Mouse (Mus musculus): Measurements from ENCODE around the gene Vmn1r85. TPM values are rescaled to one million over a fixed set of nuclear protein-coding genes. Genes with fewer than 3 reads are reported as not detected.

The Vmn1r85 gene
- polyA plus RNA-seq, 1 experiment from 2014 or later = 0.13 TPM

DNA sequence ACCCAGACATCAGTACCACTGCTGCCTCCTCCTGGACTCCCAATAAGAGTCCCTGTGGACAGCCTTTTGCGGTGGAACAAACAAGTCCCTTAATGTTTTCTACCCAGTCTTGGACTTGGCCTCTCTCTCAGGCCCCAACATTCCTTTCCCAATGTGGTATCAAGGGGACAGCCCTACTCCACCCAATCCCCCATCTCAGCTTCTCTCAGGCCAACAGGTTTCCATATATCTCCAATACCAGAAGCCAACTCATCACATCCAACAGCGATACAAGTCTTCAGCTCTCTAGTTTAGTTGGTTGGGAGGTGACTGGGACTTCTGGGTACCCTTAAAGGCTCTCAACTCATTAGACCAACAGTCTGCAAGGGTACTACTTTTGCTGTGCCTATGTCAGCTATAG is 41.5 kb downstream of the Vmn1r85 start:
- no peaks in the 10 kb centered on the region for H3K27me3 ChIP-seq
- peaks cover 7% of the 10 kb centered on the region; the same call in 1 of the 2 replicates for H3K4me1 ChIP-seq (replicated peaks)
- H3K27ac ChIP-seq (replicated peaks) = 0 out of 2 replicates have a peak overlapping the region, but pooled peaks have one; percentile 96
- H3K9ac ChIP-seq = peak overlapping the region; percentile 54; the same call in 1 of the 2 replicates
- no peaks in the 10 kb centered on the region for H3K36me3 ChIP-seq
- WGBS = 93% methylated on average over 2 of the region's 2 CpGs
- no peaks in the 10 kb centered on the region for H3K9me3 ChIP-seq
- H3K4me2 ChIP-seq = peak overlapping the region; percentile 54
- H3K4me3 ChIP-seq = peak overlapping the region; percentile 69
- ATAC-seq (ENCODE audit: low FRiP score, low read depth) = no peak

DNA sequence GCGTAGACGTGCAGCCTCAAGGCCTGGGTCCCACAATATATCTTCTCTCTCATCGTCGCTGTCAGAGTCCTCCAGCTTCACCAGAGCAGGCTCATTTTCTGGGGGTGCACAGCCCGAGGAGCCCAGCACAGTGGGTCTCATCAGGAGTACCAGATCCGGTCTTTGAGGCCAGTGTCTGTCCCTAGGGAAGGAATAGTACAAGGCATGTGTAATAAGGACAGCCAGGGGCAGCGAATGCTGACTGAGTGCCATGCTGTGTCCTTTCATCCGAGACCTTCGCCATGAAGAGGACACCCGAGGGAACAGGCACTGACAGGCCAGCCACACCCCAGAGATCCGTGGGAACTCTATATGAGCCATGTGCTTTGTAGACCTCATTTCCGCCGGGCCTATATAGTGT is 42.0 kb downstream of the Vmn1r85 start:
- ATAC-seq (ENCODE audit: low FRiP score, low read depth) = no peak
- no peak overlapping the region for H3K27ac ChIP-seq (replicated peaks)
- H3K27me3 ChIP-seq = no peaks in the 10 kb centered on the region
- H3K4me3 ChIP-seq = no peak overlapping the region
- 91% methylated on average over 13 of the region's 13 CpGs for WGBS
- no peak overlapping the region for H3K9ac ChIP-seq
- peaks cover 7% of the 10 kb centered on the region; the same call in 1 of the 2 replicates for H3K4me1 ChIP-seq (replicated peaks)
- no peaks in the 10 kb centered on the region for H3K9me3 ChIP-seq
- H3K36me3 ChIP-seq = no peaks in the 10 kb centered on the region
- H3K4me2 ChIP-seq = no peak overlapping the region

DNA sequence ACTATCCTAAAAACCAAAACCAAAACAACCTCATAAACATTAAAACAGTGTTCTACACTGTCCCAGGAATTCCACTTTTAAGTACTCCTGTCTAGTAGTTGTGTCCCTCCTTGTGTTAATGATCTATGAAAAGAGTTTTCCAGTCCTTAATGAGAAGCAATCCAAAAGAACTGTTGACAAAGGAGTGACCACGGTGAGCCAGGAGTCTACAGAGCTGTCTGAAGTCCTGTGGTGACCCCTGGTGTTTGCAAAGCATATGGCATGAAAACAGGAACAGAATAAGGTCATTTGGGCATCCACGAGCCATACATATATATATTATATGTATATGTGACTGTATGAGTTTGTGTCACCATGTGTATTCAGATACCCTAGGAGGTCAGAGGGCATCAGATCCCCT is 48.9 kb downstream of the Vmn1r85 start:
- no peak for ATAC-seq (ENCODE audit: low FRiP score, low read depth)
- WGBS = 2% methylated on average over 2 of the region's 2 CpGs
- peaks cover 34% of the 10 kb centered on the region for H3K27me3 ChIP-seq

DNA sequence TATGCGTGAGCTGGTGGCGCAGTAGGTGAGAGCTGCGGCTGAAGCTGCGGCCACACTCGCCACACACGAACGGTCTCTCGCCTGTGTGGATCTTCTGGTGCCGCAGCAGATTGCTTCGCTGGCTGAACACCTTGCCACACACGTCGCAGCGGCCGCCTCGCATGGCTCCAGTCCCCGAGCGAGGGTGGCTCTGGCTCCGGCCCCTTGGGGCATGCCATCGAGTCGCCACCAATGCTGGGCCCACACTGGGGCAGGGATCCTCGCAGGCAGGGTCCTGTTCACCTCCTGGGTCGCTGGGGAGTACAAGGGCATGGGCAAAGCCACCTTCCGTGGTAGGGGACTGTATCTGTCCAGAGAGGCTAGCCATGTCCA is 50.7 kb downstream of the Vmn1r85 start:
- Histone ChIP-seq H3K27ac (replicated peaks) (peak overlapping the region; percentile 71), H3K9ac (peak overlapping the region; percentile 65), H3K4me1 (replicated peaks) (peaks cover 22% of the 10 kb centered on the region), H3K36me3 (no peaks in the 10 kb centered on the region), H3K4me3 (peak overlapping the region; percentile 52), H3K27me3 (peaks cover 37% of the 10 kb centered on the region), H3K4me2 (peak overlapping the region; percentile 92), H3K9me3 (no peaks in the 10 kb centered on the region)
- peak; percentile 32; the same call in 1 of the 2 replicates for ATAC-seq (ENCODE audit: low FRiP score, low read depth)
- 3% methylated on average over 23 of the region's 23 CpGs for WGBS

More for the DNA sequence above, 48.9 kb downstream of the Vmn1r85 start:
- H3K4me3 ChIP-seq = no peak overlapping the region
- no peak overlapping the region for H3K4me2 ChIP-seq
- H3K9me3 ChIP-seq = no peaks in the 10 kb centered on the region
- no peak overlapping the region for H3K9ac ChIP-seq
- no peaks in the 10 kb centered on the region for H3K36me3 ChIP-seq
- no peak overlapping the region for H3K27ac ChIP-seq (replicated peaks)
- H3K4me1 ChIP-seq (replicated peaks) = peaks cover 20% of the 10 kb centered on the region

DNA sequence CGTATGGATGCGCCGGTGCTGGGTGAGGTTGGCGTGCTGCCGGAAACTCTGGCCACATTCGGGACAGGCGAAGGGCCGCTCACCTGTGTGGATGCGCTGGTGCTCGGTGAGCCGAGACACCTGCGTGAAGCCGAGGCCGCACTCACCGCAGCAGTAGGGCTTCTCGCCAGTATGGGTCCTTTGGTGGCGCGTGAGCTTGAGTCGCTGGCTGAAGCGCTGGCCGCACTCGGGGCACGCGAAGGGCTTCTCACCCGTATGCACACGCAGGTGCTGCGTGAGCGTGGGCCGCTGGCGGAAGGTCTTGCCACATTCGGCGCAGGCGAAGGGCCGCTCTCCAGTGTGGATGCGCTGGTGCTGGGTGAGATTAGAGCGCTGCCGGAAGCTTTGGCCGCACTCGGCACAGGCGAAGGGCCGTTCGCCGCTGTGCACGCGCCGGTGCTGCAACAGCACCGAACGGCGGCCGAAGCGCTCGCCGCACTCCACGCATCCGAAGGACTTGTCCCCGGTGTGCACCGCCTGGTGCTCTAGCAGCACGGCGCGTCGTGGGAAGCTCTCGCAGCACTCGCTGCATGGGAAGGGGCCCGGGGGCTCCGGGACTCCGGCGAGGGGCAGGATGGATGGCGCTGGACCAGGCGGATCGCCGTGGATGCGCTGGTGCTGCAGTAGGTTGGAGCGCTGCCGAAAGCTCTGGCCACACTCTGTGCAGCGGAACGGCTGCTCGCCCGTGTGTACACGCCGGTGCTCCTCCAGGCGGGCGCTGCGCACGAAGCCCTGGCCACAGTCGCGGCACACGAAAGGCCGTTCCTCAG is 51.3 kb downstream of the Vmn1r85 start:
- H3K36me3 ChIP-seq = no peaks in the 10 kb centered on the region
- H3K27me3 ChIP-seq = peaks cover 37% of the 10 kb centered on the region
- H3K27ac ChIP-seq (replicated peaks) = peak overlapping the region; percentile 71
- ATAC-seq (ENCODE audit: low FRiP score, low read depth) = peak; percentile 61
- 4% methylated on average over 88 of the region's 88 CpGs for WGBS
- H3K9me3 ChIP-seq = no peaks in the 10 kb centered on the region
- H3K4me1 ChIP-seq (replicated peaks) = peaks cover 28% of the 10 kb centered on the region
- H3K4me2 ChIP-seq = peak overlapping the region; percentile 92
- H3K4me3 ChIP-seq = peak overlapping the region; percentile 52
- peak overlapping the region; percentile 65 for H3K9ac ChIP-seq

DNA sequence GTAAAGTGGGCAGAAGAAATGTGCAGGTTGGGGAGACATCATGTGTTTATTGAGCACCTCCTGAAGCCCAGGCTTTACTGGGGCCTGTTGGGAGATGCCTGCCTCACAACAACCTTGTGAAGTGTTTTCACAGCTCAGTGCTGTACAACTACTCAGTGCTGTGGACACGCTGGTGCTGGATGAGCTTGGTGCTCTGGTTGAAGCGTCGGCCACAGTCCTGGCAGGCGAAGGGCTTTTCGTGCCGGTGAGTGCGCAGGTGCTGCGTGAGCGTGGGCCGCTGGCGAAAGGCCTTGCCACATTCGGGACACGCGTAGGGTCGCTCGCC is 51.9 kb downstream of the Vmn1r85 start:
- Histone ChIP-seq H3K27ac (replicated peaks) (no peak overlapping the region), H3K4me2 (peak overlapping the region; percentile 92), H3K4me1 (replicated peaks) (peaks cover 30% of the 10 kb centered on the region), H3K9me3 (no peaks in the 10 kb centered on the region), H3K36me3 (no peaks in the 10 kb centered on the region), H3K4me3 (peak overlapping the region; percentile 52), H3K27me3 (peaks cover 37% of the 10 kb centered on the region), H3K9ac (no peak overlapping the region)
- 34% methylated on average over 16 of the region's 16 CpGs for WGBS
- no peak; the same call in 1 of the 2 replicates for ATAC-seq (ENCODE audit: low FRiP score, low read depth)

DNA sequence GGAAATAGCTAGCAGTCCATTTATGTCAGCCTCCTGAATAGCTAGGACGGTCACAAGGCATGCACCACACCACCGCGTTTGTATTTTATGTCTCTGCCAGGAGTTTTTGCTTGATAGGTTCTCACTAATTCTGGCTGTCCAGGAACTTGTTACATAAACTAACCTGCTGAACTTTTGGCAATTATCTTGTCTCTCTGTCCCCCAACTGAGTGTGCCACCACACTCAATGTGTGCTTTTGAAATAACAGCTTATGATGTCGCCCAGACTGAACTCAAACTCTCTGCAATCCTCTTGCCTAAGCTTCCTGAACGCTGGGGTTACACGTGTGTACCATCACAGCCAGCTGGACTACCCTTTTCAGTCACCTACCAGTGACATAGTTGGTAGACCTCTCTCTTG is 52.5 kb downstream of the Vmn1r85 start:
- no peak for ATAC-seq (ENCODE audit: low FRiP score, low read depth)
- Histone ChIP-seq H3K27ac (replicated peaks) (no peak overlapping the region), H3K36me3 (no peaks in the 10 kb centered on the region), H3K4me2 (no peak overlapping the region), H3K4me3 (no peak overlapping the region), H3K27me3 (peaks cover 37% of the 10 kb centered on the region), H3K4me1 (replicated peaks) (peaks cover 30% of the 10 kb centered on the region), H3K9ac (no peak overlapping the region), H3K9me3 (no peaks in the 10 kb centered on the region)
- WGBS = 76% methylated on average over 6 of the region's 6 CpGs

DNA sequence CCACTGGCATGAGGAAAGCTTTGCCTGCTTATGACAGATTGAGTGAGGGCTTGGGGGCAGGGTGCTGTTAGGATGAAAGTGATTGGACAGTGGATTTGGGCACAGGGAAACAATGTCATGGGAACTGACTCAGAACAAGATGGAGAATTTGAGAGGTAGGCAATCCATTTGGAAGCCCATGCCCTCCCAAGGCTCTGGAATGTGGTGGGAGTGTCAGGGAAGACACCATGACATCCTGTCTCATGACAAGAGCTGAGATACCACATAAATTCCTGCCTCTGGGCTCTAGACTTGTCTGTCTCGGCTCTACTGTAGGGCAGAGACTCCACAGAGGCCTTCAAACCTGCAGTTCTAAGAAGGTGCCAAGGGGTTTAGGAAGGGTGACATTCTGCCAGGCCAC is 53.7 kb downstream of the Vmn1r85 start:
- ATAC-seq (ENCODE audit: low FRiP score, low read depth) = no peak

DNA sequence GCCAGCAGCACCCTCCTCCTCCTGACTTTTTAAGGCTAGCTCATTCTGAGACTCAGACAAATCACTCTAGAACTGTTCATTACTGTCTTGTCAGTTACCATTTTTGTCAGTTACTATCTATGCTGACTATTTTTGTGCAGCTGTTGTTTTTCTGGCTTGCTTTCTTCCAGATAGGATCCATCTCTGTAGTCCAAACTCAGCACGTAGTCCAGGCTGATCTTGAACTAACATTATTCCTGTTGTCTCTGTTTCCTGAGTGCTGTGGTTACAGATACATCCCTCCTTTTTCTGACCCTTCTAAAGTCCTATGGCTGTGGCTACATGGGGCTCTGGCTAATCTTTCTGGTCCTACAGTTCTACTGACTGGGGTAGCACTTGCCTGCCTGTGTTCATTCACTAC is 55.8 kb downstream of the Vmn1r85 start:
- Histone ChIP-seq H3K9me3 (no peaks in the 10 kb centered on the region), H3K36me3 (peaks cover 16% of the 10 kb centered on the region), H3K4me1 (replicated peaks) (peaks cover 47% of the 10 kb centered on the region), H3K4me3 (peak overlapping the region; percentile 92; the same call in 1 of the 2 replicates), H3K27ac (replicated peaks) (peak overlapping the region; percentile 99), H3K27me3 (peaks cover 22% of the 10 kb centered on the region), H3K9ac (peak overlapping the region; percentile 94; the same call in 1 of the 2 replicates), H3K4me2 (peak overlapping the region; percentile 71)
- ATAC-seq (ENCODE audit: low FRiP score, low read depth) = no peak
- WGBS = 89% methylated on average over 1 of the region's 1 CpGs

More for the DNA sequence above, 53.7 kb downstream of the Vmn1r85 start:
- H3K4me2 ChIP-seq = no peak overlapping the region
- peaks cover 39% of the 10 kb centered on the region for H3K4me1 ChIP-seq (replicated peaks)
- H3K27ac ChIP-seq (replicated peaks) = no peak overlapping the region
- H3K36me3 ChIP-seq = peaks cover 2% of the 10 kb centered on the region
- no peak overlapping the region for H3K4me3 ChIP-seq
- no peaks in the 10 kb centered on the region for H3K9me3 ChIP-seq
- peaks cover 37% of the 10 kb centered on the region for H3K27me3 ChIP-seq
- 92% methylated on average over 1 of the region's 1 CpGs for WGBS
- no peak overlapping the region for H3K9ac ChIP-seq

DNA sequence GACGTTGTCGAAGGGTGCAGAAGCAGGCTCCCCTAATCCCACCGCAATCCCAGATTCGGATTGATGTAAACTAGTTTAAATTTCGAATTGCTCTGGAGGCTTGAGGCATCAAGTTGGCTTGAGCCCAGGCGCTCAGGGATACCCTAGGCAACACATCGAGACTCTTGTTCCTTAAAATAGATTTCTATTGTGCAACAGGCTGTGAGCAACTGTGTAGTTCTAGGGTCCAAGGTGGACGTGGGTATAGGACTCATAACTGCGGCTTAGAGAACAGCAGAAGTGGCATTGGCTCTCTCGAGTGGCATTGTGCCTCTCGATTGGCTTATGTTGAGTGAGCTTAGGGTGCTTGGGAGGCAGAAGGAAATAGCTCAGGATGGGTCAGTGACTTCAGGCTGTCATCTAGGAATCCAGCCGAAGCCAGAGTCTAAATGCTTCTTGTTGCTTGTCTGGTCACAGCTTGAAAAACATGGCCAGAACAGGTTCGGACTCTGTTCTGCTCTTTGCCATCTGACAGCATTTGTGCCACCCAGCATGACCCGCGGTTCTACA is 56.3 kb downstream of the Vmn1r85 start:
- Histone ChIP-seq H3K9me3 (no peaks in the 10 kb centered on the region), H3K36me3 (peaks cover 16% of the 10 kb centered on the region), H3K27me3 (peaks cover 21% of the 10 kb centered on the region), H3K27ac (replicated peaks) (peak overlapping the region; percentile 99), H3K4me1 (replicated peaks) (peaks cover 47% of the 10 kb centered on the region), H3K4me2 (peak overlapping the region; percentile 71), H3K9ac (peak overlapping the region; percentile 94), H3K4me3 (peak overlapping the region; percentile 92)
- peak; percentile 0; the same call in 1 of the 2 replicates for ATAC-seq (ENCODE audit: low FRiP score, low read depth)
- 26% methylated on average over 15 of the region's 15 CpGs for WGBS

DNA sequence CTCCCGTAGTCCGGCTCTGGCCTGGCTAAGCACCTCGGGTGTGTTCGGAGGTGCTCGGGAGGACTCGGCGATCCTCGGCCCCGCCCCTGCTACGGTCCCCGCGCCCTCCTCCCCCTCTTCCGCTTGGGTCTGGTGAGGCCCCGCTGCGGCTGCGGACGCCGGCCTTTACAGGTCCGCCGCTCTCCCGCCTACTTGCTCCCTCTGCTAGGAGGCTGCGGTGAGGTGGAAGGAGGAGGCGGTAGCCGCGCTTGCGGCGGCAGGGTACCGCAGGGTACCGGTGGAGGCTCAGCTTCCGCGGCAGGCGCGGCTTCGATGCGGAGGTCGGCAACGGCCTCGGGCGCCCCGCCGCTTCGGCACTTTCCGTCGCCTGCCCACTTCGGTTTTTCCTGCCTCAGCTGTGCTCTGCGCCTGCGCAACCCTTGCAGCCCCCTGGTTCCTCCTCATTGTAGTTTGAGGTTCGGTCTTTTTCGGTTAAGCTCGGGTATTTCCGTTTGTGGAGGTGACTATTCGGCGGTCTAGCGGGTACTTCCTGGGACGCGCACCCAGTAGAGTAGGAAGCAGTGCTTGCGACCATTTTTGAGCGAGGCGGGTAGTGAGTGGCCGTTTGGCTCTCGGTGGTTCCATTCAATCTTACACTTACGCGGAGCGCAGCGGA is 56.9 kb downstream of the Vmn1r85 start, which contains the start of gene Ube2m:
TSS of gene Ube2m (minus strand) at position 375 of the 655 bp plus-strand sequence.
- ATAC-seq (ENCODE audit: low FRiP score, low read depth) = peak; percentile 89
- Histone ChIP-seq H3K4me3 (peak within 1 kb of the TSS; percentile 92), H3K9ac (peak within 1 kb of the TSS; percentile 94), H3K4me2 (peak within 1 kb of the TSS; percentile 71), H3K9me3 (no peaks in the 10 kb centered on the region), H3K36me3 (peaks cover 16% of the 10 kb centered on the region), H3K27me3 (peaks cover 21% of the 10 kb centered on the region), H3K4me1 (replicated peaks) (peaks cover 47% of the 10 kb centered on the region), H3K27ac (replicated peaks) (peak within 1 kb of the TSS; percentile 99)
- WGBS = under 1% methylated on average over 63 of the region's 65 CpGs

DNA sequence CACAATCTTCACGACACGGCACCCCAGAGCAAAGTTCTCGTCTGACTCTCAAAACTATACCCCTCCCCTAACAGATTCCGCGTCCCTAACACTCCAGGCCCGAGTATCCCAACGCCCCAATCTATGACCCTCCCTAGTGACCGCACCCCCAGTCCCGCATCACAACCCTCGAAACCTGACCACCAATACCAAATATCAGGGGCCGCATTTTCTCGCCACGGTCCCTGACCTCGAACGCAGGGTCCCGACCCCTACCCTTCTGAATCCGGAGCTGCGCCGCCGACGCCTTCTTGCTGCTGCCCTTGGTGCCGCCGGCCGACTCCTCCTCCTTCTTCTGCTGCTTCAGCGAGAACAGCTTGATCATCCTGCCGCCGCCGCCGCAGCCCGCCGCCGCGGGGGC is 57.6 kb downstream of the Vmn1r85 start:
- Histone ChIP-seq H3K27me3 (peaks cover 15% of the 10 kb centered on the region), H3K9ac (peak overlapping the region; percentile 94), H3K27ac (replicated peaks) (peak overlapping the region; percentile 99), H3K9me3 (no peaks in the 10 kb centered on the region), H3K4me3 (peak overlapping the region; percentile 92), H3K4me1 (replicated peaks) (peaks cover 47% of the 10 kb centered on the region), H3K36me3 (peaks cover 22% of the 10 kb centered on the region), H3K4me2 (peak overlapping the region; percentile 71)
- under 1% methylated on average over 31 of the region's 33 CpGs for WGBS
- no peak for ATAC-seq (ENCODE audit: low FRiP score, low read depth)

Data from hindbrain, embryonic 15.5 days (tissue).